Comparison of ENCODE assay signal across 24 mouse cellular contexts in genomic region chr2:58614851-58615250, GRCm38 (mm10). TPM values are rescaled to one million over a fixed set of nuclear protein-coding genes. Genes with fewer than 3 reads are reported as not detected.
DNase-seq lines count a peak whose midpoint lies in the region; ATAC-seq and TF ChIP-seq lines count a peak whose summit lies in the region.
"Had no signal": no experiment of that assay in that cellular context is flagged by ENCODE, and none has a peak within 500 bp of the region (broad histone marks: within the 10 kb centered on the region; RNA-seq: fewer than 3 reads in every experiment).

No protein-coding gene starts in this region.

- no peak for TF ChIP-seq POLR2A in heart, adult 2 months (IDR thresholded peaks at IDR 0.05; ENCODE audit: insufficient read depth, low read depth, low read length)
- no peak for TF ChIP-seq POLR2A in liver, adult 2 months (IDR thresholded peaks at IDR 0.05; ENCODE audit: extremely low read depth, insufficient read depth, low read length)
- TF ChIP-seq POLR2A in bone marrow, adult 2 months (IDR thresholded peaks at IDR 0.05; ENCODE audit: borderline replicate concordance, control insufficient read depth, low read depth, low read length): no peak

- H3K9ac ChIP-seq in heart, adult 2 months (ENCODE audit: low read depth, low read length): no peak overlapping the region
- no peak overlapping the region for H3K9ac ChIP-seq in liver, adult 2 months (ENCODE audit: low read depth, low read length)
- H3K9ac ChIP-seq: forebrain, postnatal 0 days; limb, embryonic 12.5 days; liver, embryonic 14.5 days; midbrain, embryonic 15.5 days; neural tube, embryonic 12.5 days had no signal

- peak; percentile 45 for TF ChIP-seq CTCF in heart, adult 2 months (IDR thresholded peaks at IDR 0.05)
- TF ChIP-seq CTCF in liver, adult 2 months (IDR thresholded peaks at IDR 0.05; ENCODE audit: low read depth, low read length): peak; percentile 37; the same call in 1 of the 2 replicates
- 0 out of 2 replicates have a peak, but pooled peaks have one; percentile 8 for TF ChIP-seq CTCF in bone marrow, adult 2 months (IDR thresholded peaks at IDR 0.05; ENCODE audit: control insufficient read depth, insufficient read depth, low read length)

- H3K4me1 ChIP-seq in heart, adult 2 months (ENCODE audit: control insufficient read depth, insufficient read depth, low read length): no peaks in the 10 kb centered on the region
- H3K4me1 ChIP-seq in liver, adult 2 months (ENCODE audit: control insufficient read depth, insufficient read depth, low read length): no peaks in the 10 kb centered on the region
- no peaks in the 10 kb centered on the region for H3K4me1 ChIP-seq in bone marrow, adult 2 months (ENCODE audit: control insufficient read depth, insufficient read depth, low read length)
- H3K4me1 ChIP-seq: forebrain, embryonic 10.5 days; heart, embryonic 10.5 days; hindbrain, embryonic 10.5 days; limb, embryonic 12.5 days; megakaryocyte, embryonic 14.5 days; midbrain, embryonic 15.5 days; neural tube, embryonic 12.5 days had no signal

- H3K27me3 ChIP-seq in heart, adult 2 months (ENCODE audit: control insufficient read depth, insufficient read depth, low read length): no peaks in the 10 kb centered on the region
- no peaks in the 10 kb centered on the region for H3K27me3 ChIP-seq in liver, adult 2 months (ENCODE audit: control insufficient read depth, insufficient read depth, low read length)
- H3K27me3 ChIP-seq: limb, embryonic 12.5 days; megakaryocyte, embryonic 14.5 days; midbrain, embryonic 15.5 days; neural tube, embryonic 12.5 days had no signal

- intact Hi-C loops in heart, adult 2 months (cut with DNase I): no loop called here
- intact Hi-C loops in heart, postnatal 36 days (cut with DNase I): no loop called here

- TF ChIP-seq EP300 in heart, adult 2 months (IDR thresholded peaks at IDR 0.05; ENCODE audit: insufficient read depth, low read depth, low read length): no peak

- H3K27ac ChIP-seq in heart, adult 2 months: no peak overlapping the region
- no peak overlapping the region for H3K27ac ChIP-seq in liver, adult 2 months (replicated peaks; ENCODE audit: insufficient read depth, low read depth, low read length)
- no peak overlapping the region for H3K27ac ChIP-seq in bone marrow, adult 2 months (ENCODE audit: control insufficient read depth, insufficient read depth, low read depth, low read length, poor library complexity)
- H3K27ac ChIP-seq: forebrain, embryonic 10.5 days; heart, embryonic 10.5 days; hindbrain, embryonic 10.5 days; limb, embryonic 12.5 days; liver, embryonic 14.5 days; midbrain, embryonic 15.5 days; neural tube, embryonic 12.5 days had no signal

- no peak for ATAC-seq in frontal cortex, adult (ENCODE audit: low TSS enrichment)
- ATAC-seq: hindbrain, embryonic 16.5 days; intestine, embryonic 16.5 days; midbrain, embryonic 15.5 days had no signal

- H3K4me3 ChIP-seq in heart, adult 2 months: no peak overlapping the region
- H3K4me3 ChIP-seq in liver, adult 2 months (ENCODE audit: insufficient read depth, low read depth, low read length): no peak overlapping the region
- H3K4me3 ChIP-seq in bone marrow, adult 2 months (replicated peaks; ENCODE audit: control insufficient read depth, low read depth, low read length): no peak overlapping the region
- H3K4me3 ChIP-seq: forebrain, embryonic 10.5 days; heart, embryonic 10.5 days; hindbrain, embryonic 10.5 days; limb, embryonic 12.5 days; megakaryocyte, embryonic 14.5 days; midbrain, embryonic 15.5 days; neural tube, embryonic 12.5 days had no signal

- DNase-seq in heart, adult 2 months: no peak
- DNase-seq in heart, postnatal 36 days: no peak
- no peak for DNase-seq in liver, adult 2 months (ENCODE audit: extremely low read depth, low read depth, low spot score)
- DNase-seq in liver: no peak
- DNase-seq in 3T3-L1 (ENCODE audit: low read depth, low spot score): peak; percentile 14
- DNase-seq: adrenal gland, postnatal 25 days; cerebellum, adult 9-10 months; forebrain, postnatal 0 days; kidney, postnatal 10 days; lung, postnatal 14 days; right cerebral cortex, postnatal 14 days; spleen, adult 18-20 months had no signal

- no peaks in the 10 kb centered on the region for H3K36me3 ChIP-seq in heart, adult 2 months (ENCODE audit: control insufficient read depth, insufficient read depth, low read length)
- no peaks in the 10 kb centered on the region for H3K36me3 ChIP-seq in liver, adult 2 months (ENCODE audit: control insufficient read depth, insufficient read depth, low read length)
- H3K36me3 ChIP-seq: forebrain, embryonic 10.5 days; heart, embryonic 10.5 days; hindbrain, embryonic 10.5 days; limb, embryonic 12.5 days; midbrain, embryonic 15.5 days; neural tube, embryonic 12.5 days had no signal

- no peaks in the 10 kb centered on the region for H3K79me2 ChIP-seq in heart, adult 2 months (replicated peaks; ENCODE audit: control insufficient read depth, insufficient read depth, low read length)
- no peaks in the 10 kb centered on the region for H3K79me2 ChIP-seq in liver, adult 2 months (ENCODE audit: control insufficient read depth, insufficient read depth, low read length)

- 94% methylated on average over 8 of the region's 8 CpGs for WGBS in heart, adult 2 months
- 96% methylated on average over 8 of the region's 8 CpGs for WGBS in liver, adult 2 months
- WGBS in bone marrow, adult 2 months: 90% methylated on average over 8 of the region's 8 CpGs

RNA-seq across cellular contexts. Expression of gene Upp2, which starts 47.8 kb away (rescaled TPM):
- 1 to 10 TPM; 2.2 to 3.3 TPM for total RNA-seq in heart, adult 2 months (2021)
- polyA plus RNA-seq in heart, adult 2 months (2012; rRNA removed): 3.0 and 5.1 TPM in 2 replicates
- 1 to 10 TPM; 2.7 to 5.0 TPM for total RNA-seq in heart, postnatal 36 days (2021)
- total RNA-seq in liver, adult 2 months (2014; rRNA removed): 1,501 and 1,754 TPM in 2 replicates
- 105 and 134 TPM in 2 replicates for polyA plus RNA-seq in liver, adult 2 months (2012; rRNA removed)
- 2.9 and 3.1 TPM in 2 replicates for polyA plus RNA-seq in bone marrow, adult 2 months (2011; ENCODE audit: insufficient read depth, insufficient read length, low replicate concordance, missing spikeins)

RNA-seq across cellular contexts. Expression of gene Acvr1, which starts 47.9 kb away (rescaled TPM):
- 10 to 100 TPM; 14.6 to 15.7 TPM for total RNA-seq in heart, adult 2 months (2021)
- 7.4 and 12.1 TPM in 2 replicates for polyA plus RNA-seq in heart, adult 2 months (2012; rRNA removed)
- 10 to 100 TPM; 16.0 to 16.8 TPM for total RNA-seq in heart, postnatal 36 days (2021)
- total RNA-seq in liver, adult 2 months (2014; rRNA removed): 8.4 and 9.0 TPM in 2 replicates
- 4.3 and 5.7 TPM in 2 replicates for polyA plus RNA-seq in liver, adult 2 months (2012; rRNA removed)
- 0.34 and 3.1 TPM in 2 replicates for polyA plus RNA-seq in bone marrow, adult 2 months (2011; ENCODE audit: insufficient read depth, insufficient read length, low replicate concordance, missing spikeins)

Comparison
In these comparisons a context has a peak if more than half of its experiments do, and no peak if none do; other contexts are left out.
1. RNA of gene Upp2, which starts 47.8 kb away (total RNA-seq): 1,501 to 1,754 TPM in liver, adult 2 months; 2.7 to 5.0 TPM in heart, postnatal 36 days and 2.2 to 3.3 TPM in heart, adult 2 months; every median in the first group is over 100 times any median in the second.
2. Peak in every context shown above with its lines, with median percentiles within 50 percentile points of each other: CTCF ChIP-seq.